Mouse (Mus musculus) neutrophil, adult 83 days (primary cell): ENCODE results near the gene Zfp382. TPM values are rescaled to one million over a fixed set of nuclear protein-coding genes. Genes with fewer than 3 reads are reported as not detected.

Experiments
- total RNA-seq, 2 experiments: library from RNA; stranded (reverse); gene quantifications; one replicate each; pipeline ENCODE4 v1.2.4; 2023

Gene Zfp382
- 1 to 10 TPM; 7.1 to 9.1 TPM for total RNA-seq

GRCm38 (mm10) chr7:30121308-30122187 is at the start of gene Zfp382:
Gene Zfp382, plus strand, starts transcription at chr7:30121942.

GRCm38 (mm10) chr7:30072146-30073028 is 49.4 kb upstream of the Zfp382 start, which contains the start of gene Zfp82:
Gene Zfp82, minus strand, starts transcription at chr7:30072900.

DNA sequence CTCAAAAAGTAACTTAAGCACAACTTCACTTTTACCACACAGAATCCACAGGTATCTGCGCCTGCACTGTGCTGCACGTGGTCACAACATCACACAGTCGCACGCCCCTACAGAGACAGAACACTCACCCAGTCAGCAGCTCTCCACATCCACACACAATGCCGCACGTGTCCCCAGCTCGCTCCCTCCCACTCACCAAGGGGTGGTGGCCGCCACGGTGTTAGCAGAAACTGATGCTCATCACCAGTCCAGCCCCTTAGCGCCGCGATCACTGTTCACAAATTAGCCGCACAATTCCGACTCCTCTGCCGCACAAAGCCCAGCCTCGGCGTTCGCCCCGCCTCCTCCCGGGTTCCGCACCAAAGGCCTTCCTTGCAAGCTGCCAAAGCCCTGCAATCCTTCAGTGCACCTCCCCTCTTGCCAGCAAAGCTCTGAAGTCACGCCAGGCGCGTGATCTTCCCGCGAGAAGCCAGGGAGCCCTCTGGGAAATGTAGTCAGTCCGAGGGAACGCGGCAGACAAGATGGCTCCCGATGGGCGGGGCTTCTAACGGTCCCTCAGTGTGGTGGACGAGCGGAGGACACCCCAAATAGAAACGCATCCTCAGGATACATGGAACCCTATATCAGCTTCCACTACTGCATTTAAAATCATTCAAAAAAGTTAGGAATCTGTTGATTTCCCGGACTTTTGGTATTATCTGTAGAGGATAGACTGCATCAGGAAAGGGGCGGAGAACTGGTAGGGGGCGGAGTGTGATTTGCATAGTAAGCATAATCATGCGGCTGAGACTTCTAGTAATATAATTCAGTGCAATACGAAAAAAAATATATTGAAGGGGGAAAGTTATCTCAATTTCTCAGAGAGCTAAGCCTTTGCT is 31.4 kb upstream of the Zfp382 start, which contains the start of the genes Gm26920 and Zfp566:
Gene Gm26920, minus strand, starts transcription at position 319 of the 878 bp plus-strand sequence.
Gene Zfp566, minus strand, starts transcription at position 436 of the 878 bp plus-strand sequence.

GRCm38 (mm10) chr7:30094646-30095429 is 26.9 kb upstream of the Zfp382 start, which contains the start of gene Zfp260:
Gene Zfp260, plus strand, starts transcription at chr7:30094777.

DNA sequence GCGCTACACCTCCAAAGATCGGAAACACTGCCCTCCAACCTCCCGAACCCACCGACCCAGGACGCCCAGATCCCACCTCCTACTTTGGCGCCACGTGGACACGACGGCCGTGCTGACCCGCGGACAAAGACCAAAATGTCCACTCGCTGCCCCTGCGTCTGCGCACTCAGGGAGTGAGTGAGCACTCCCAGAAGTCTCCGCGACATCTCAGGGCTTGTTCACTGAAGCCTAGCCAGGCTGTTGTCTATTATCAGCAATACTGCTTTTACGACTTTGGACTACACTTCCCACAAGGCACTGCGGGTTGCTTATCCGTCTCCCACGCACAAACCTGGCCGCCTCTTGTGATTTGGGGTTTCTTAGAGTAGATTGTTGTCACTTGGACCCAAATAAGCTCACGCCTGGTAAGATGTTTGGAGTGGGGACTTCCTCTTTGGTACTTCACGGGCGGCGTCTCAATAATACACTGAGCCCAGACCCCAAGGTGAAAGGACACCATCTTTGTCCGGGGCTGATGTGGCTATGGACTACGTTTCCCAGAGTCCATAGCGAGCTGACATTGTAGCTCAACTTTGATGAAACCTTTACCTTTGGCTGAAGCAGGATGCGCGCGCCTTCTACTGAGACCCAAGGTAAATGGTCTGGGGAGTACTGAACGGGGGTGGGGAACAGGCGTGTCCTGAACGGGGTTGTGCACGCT is 48.0 kb downstream of the Zfp382 start, which contains the start of gene Zfp146:
Gene Zfp146, minus strand, starts transcription at position 168 of the 700 bp plus-strand sequence.

DNA sequence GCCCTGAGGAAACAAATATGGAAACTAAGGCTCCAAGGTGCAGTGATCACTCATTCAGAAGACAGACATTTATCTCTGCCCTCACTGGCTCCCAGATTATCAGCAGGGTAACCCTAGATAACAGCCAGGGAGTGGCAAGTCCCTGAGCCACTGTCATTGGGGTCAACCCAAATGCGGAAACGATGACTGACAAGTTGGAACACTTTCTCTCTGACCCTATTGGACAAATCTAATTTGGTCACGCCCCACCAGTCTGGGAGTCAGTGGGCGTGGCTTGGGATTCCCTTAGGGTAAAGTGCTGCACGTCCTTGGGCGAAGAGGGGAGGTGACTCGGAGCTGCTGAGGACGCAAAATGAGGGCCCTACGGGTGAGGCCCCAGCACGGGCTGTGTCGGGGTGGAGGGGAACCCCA is 62.1 kb downstream of the Zfp382 start, which contains the start of gene Cox7a1:
Gene Cox7a1, plus strand, starts transcription at position 266 of the 411 bp plus-strand sequence.

Other genes with a start within 250 kb of the Zfp382 start
- gene Zfp27, start 215.4 kb upstream of the Zfp382 start, total RNA-seq, result 1 to 10 TPM; 2.1 to 2.5 TPM
- gene Zfp383, start 213.7 kb upstream of the Zfp382 start, total RNA-seq, result under 1 TPM; 0.46 to 0.99 TPM
- 1 to 10 TPM; 3.4 to 3.7 TPM for gene Zfp74, start 167.9 kb upstream of the Zfp382 start, total RNA-seq
- 10 to 100 TPM; 13.3 to 16.3 TPM for gene Zfp568, start 138.0 kb upstream of the Zfp382 start, total RNA-seq
- gene Zfp14, start 70.6 kb upstream of the Zfp382 start, total RNA-seq, result under 1 TPM; 0.57 to 0.61 TPM
- under 1 TPM; 0.75 to 0.86 TPM for gene Zfp82, start 49.0 kb upstream of the Zfp382 start, total RNA-seq
- not detected for gene Gm26920, start 31.5 kb upstream of the Zfp382 start, total RNA-seq
- 1 to 10 TPM in 1 of 2 experiments, under 1 TPM in 1; 0.92 to 1.0 TPM for gene Zfp566, start 31.4 kb upstream of the Zfp382 start, total RNA-seq
- gene Zfp260, start 27.2 kb upstream of the Zfp382 start, total RNA-seq, result 10 to 100 TPM in 1 of 2 experiments, 1 to 10 TPM in 1; 7.2 to 10.1 TPM
- gene Zfp146, start 47.8 kb downstream of the Zfp382 start, total RNA-seq, result 10 to 100 TPM; 14.2 to 16.0 TPM
- 1 to 10 TPM in 1 of 2 experiments, not detected in 1; 1.4 TPM for gene Cox7a1, start 62.2 kb downstream of the Zfp382 start, total RNA-seq
- gene Capns1, start 76.9 kb downstream of the Zfp382 start, total RNA-seq, result 100 to 1,000 TPM; 216 to 218 TPM
- gene Polr2i, start 110.0 kb downstream of the Zfp382 start, total RNA-seq, result 10 to 100 TPM; 29.7 to 30.5 TPM
- gene Tbcb, start 110.3 kb downstream of the Zfp382 start, total RNA-seq, result 10 to 100 TPM; 47.2 to 53.8 TPM
- not detected for gene Ovol3, start 113.8 kb downstream of the Zfp382 start, total RNA-seq
- gene Thap8, start 158.2 kb downstream of the Zfp382 start, total RNA-seq, result 1 to 10 TPM; 1.0 to 1.1 TPM
- 10 to 100 TPM; 15.1 to 21.7 TPM for gene Wdr62, start 158.5 kb downstream of the Zfp382 start, total RNA-seq
- not detected for gene Clip3, start 169.8 kb downstream of the Zfp382 start, total RNA-seq
- 10 to 100 TPM; 11.1 to 13.8 TPM for gene Alkbh6, start 186.8 kb downstream of the Zfp382 start, total RNA-seq
- under 1 TPM in 1 of 2 experiments, not detected in 1; 0.77 TPM for gene Syne4, start 192.9 kb downstream of the Zfp382 start, total RNA-seq
- gene E130208F15Rik, start 199.8 kb downstream of the Zfp382 start, total RNA-seq, result under 1 TPM; 0.31 to 0.33 TPM
- 1 to 10 TPM; 2.0 to 3.4 TPM for gene Sdhaf1, start 202.0 kb downstream of the Zfp382 start, total RNA-seq
- gene Lrfn3, start 240.8 kb downstream of the Zfp382 start, total RNA-seq, result not detected